Comparison of ENCODE assay signal across 8 mouse cellular contexts in the genomic region with DNA sequence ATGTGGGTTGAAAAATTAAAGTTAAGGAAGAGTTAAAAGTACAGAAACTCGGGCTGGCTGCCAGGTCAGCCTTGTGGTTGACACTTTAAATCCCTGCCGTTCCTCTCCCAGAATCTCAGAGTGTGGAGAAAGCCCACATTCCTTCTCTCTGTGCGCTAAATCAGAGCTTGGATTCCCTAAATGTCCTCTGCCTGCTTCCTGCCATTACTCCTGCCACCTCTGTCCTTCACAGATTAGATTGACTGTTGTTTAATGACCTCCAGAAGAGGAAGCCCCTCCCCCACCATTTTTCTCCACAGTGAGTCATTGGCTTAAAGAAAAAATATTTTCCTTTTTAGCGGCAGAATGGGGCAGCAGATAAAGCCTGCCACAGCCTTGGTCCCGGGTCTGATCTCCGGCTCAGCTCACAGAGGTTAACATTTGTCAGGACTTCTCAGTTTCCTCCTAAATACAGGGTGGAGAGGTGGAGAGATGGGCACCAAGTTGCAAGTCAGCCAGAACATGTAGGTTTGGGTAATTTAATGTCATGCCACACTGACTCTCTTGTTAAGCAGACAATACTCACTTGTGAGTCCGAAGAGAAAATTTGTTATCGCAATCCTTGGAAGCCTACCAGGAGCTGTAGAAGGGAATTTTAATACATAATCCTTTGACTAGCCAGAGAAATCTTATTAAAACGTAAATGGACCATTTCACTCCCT.
A peak's percentile ranks its signal among the peaks of the same experiment; 100 is the strongest.
DNase-seq lines count a peak whose midpoint lies in the region; ATAC-seq lines count a peak whose summit lies in the region.

No protein-coding gene starts in this region.

- peaks cover 3% of the 10 kb centered on the region for H3K27me3 ChIP-seq in hindbrain, embryonic 13.5 days
- H3K27me3 ChIP-seq in limb, embryonic 15.5 days, result no peaks in the 10 kb centered on the region
- H3K27me3 ChIP-seq in neural tube, embryonic 15.5 days (replicated peaks), result no peaks in the 10 kb centered on the region

- 0 out of 2 replicates have a peak overlapping the region, but pooled peaks have one; percentile 4 for H3K9ac ChIP-seq in hindbrain, embryonic 13.5 days
- H3K9ac ChIP-seq in limb, embryonic 15.5 days, result no peak overlapping the region
- H3K9ac ChIP-seq in neural tube, embryonic 15.5 days (replicated peaks), result no peak overlapping the region

- no peaks in the 10 kb centered on the region for H3K36me3 ChIP-seq in hindbrain, embryonic 13.5 days
- H3K36me3 ChIP-seq in limb, embryonic 15.5 days, result no peaks in the 10 kb centered on the region
- H3K36me3 ChIP-seq in neural tube, embryonic 15.5 days, result no peaks in the 10 kb centered on the region

- H3K4me3 ChIP-seq in hindbrain, embryonic 13.5 days, result no peak overlapping the region
- H3K4me3 ChIP-seq in limb, embryonic 15.5 days, result no peak overlapping the region
- no peak overlapping the region for H3K4me3 ChIP-seq in neural tube, embryonic 15.5 days (replicated peaks)

- H3K27ac ChIP-seq in hindbrain, embryonic 13.5 days, result peak overlapping the region; percentile 64
- H3K27ac ChIP-seq in limb, embryonic 15.5 days, result peak overlapping the region; percentile 80
- peak overlapping the region; percentile 70 for H3K27ac ChIP-seq in neural tube, embryonic 15.5 days (replicated peaks)

- peak overlapping the region; percentile 39 for H3K4me2 ChIP-seq in hindbrain, embryonic 13.5 days
- H3K4me2 ChIP-seq in limb, embryonic 15.5 days, result peak overlapping the region; percentile 29
- H3K4me2 ChIP-seq in neural tube, embryonic 15.5 days, result peak overlapping the region; percentile 34

- ATAC-seq in hindbrain, embryonic 13.5 days (ENCODE audit: low FRiP score), result no peak
- no peak for ATAC-seq in limb, embryonic 15.5 days (ENCODE audit: insufficient number of reproducible peaks, low FRiP score, low TSS enrichment, low read depth)
- ATAC-seq in neural tube, embryonic 15.5 days (ENCODE audit: low FRiP score), result no peak

- 15% methylated on average over 9 of the region's 9 CpGs for WGBS in hindbrain, embryonic 13.5 days
- 11% methylated on average over 9 of the region's 9 CpGs for WGBS in limb, embryonic 15.5 days
- 8% methylated on average over 9 of the region's 9 CpGs for WGBS in neural tube, embryonic 15.5 days

- peaks cover 40% of the 10 kb centered on the region for H3K4me1 ChIP-seq in hindbrain, embryonic 13.5 days (replicated peaks)
- peaks cover 73% of the 10 kb centered on the region for H3K4me1 ChIP-seq in limb, embryonic 15.5 days
- peaks cover 49% of the 10 kb centered on the region for H3K4me1 ChIP-seq in neural tube, embryonic 15.5 days

- no peaks in the 10 kb centered on the region for H3K9me3 ChIP-seq in hindbrain, embryonic 13.5 days
- H3K9me3 ChIP-seq in limb, embryonic 15.5 days, result no peaks in the 10 kb centered on the region
- no peaks in the 10 kb centered on the region for H3K9me3 ChIP-seq in neural tube, embryonic 15.5 days (replicated peaks)

- peak; percentile 86 for DNase-seq in NIH3T3 (ENCODE audit: low read depth)
- peak; percentile 80 for DNase-seq in embryo, embryonic 11 days
- no peak for DNase-seq in cerebellum, adult 9-10 months
- no peak for DNase-seq in right cerebral cortex, postnatal 10 days (ENCODE audit: low spot score in 2 of 2)
- DNase-seq in right cerebral cortex, adult 2 months (ENCODE audit: low spot score in 2 of 2), result no peak

Comparison
In these comparisons a context has a peak if more than half of its experiments do, and no peak if none do; other contexts are left out.
1. DNase-seq: peak in NIH3T3 (single experiment) and embryo, embryonic 11 days (single experiment); none in cerebellum, adult 9-10 months (single experiment), right cerebral cortex, postnatal 10 days (0 of 2) and right cerebral cortex, adult 2 months (0 of 2).
2. Peak in every context shown above with its lines, with median percentiles within 50 percentile points of each other: H3K27ac ChIP-seq and H3K4me2 ChIP-seq.